8 mouse cellular contexts compared by ENCODE assay signal in genomic region chr16:16911641-16912597, GRCm38 (mm10). TPM values are rescaled to one million over a fixed set of nuclear protein-coding genes. Genes with fewer than 3 reads are reported as not detected.
DNase-seq lines count a peak whose midpoint lies in the region; ATAC-seq and TF ChIP-seq lines count a peak whose summit lies in the region.

No protein-coding gene starts in this region.

- 45% methylated on average over 13 of the region's 13 CpGs for WGBS in bone marrow, adult 2 months
- WGBS in embryonic facial prominence, embryonic 15.5 days: 33% methylated on average over 13 of the region's 13 CpGs
- 43% methylated on average over 13 of the region's 13 CpGs for WGBS in heart, embryonic 11.5 days (ENCODE audit: insufficient replicate concordance)
- 51% methylated on average over 13 of the region's 13 CpGs for WGBS in kidney, embryonic 16.5 days
- WGBS in liver, embryonic 12.5 days (ENCODE audit: insufficient replicate concordance): 46% methylated on average over 13 of the region's 13 CpGs
- WGBS in stomach, embryonic 16.5 days: 48% methylated on average over 13 of the region's 13 CpGs

- peak; percentile 83 for ATAC-seq in embryonic facial prominence, embryonic 15.5 days (ENCODE audit: insufficient number of reproducible peaks, low FRiP score, low TSS enrichment, low read depth)
- peak; percentile 53 for ATAC-seq in heart, embryonic 11.5 days (replicated peaks; ENCODE audit: insufficient number of reproducible peaks, low FRiP score, low TSS enrichment)
- ATAC-seq in kidney, embryonic 16.5 days (ENCODE audit: low FRiP score, low TSS enrichment): peak; percentile 82
- ATAC-seq in liver, embryonic 12.5 days: peak; percentile 74
- peak; percentile 85 for ATAC-seq in stomach, embryonic 16.5 days (ENCODE audit: insufficient read depth, low FRiP score)

- peak; percentile 78 to 80 for DNase-seq in B cell, adult 2 months
- DNase-seq in neural tube, embryonic 10.5 days (ENCODE audit: extremely low spot score, low spot score): peak; percentile 84

- no peaks in the 10 kb centered on the region for H3K9me3 ChIP-seq in embryonic facial prominence, embryonic 15.5 days (replicated peaks)
- no peaks in the 10 kb centered on the region for H3K9me3 ChIP-seq in heart, embryonic 11.5 days (replicated peaks; ENCODE audit: control insufficient read depth, low read length)
- H3K9me3 ChIP-seq in kidney, embryonic 16.5 days (ENCODE audit: low read length): no peaks in the 10 kb centered on the region
- H3K9me3 ChIP-seq in liver, embryonic 12.5 days (replicated peaks): no peaks in the 10 kb centered on the region
- H3K9me3 ChIP-seq in stomach, embryonic 16.5 days (replicated peaks; ENCODE audit: control insufficient read depth, low read length): no peaks in the 10 kb centered on the region

- no peaks in the 10 kb centered on the region; the same call in 1 of the 2 replicates for H3K4me1 ChIP-seq in bone marrow, adult 2 months (ENCODE audit: control insufficient read depth, insufficient read depth, low read length)
- 0 out of 2 replicates have a peak, but pooled peaks cover 10% of the 10 kb centered on the region for H3K4me1 ChIP-seq in embryonic facial prominence, embryonic 15.5 days
- H3K4me1 ChIP-seq in heart, embryonic 11.5 days (ENCODE audit: control insufficient read depth, insufficient read depth, low read length): no peaks in the 10 kb centered on the region
- H3K4me1 ChIP-seq in kidney, embryonic 16.5 days (ENCODE audit: insufficient read depth, low read length): no peaks in the 10 kb centered on the region
- 0 out of 2 replicates have a peak, but pooled peaks cover 4% of the 10 kb centered on the region for H3K4me1 ChIP-seq in liver, embryonic 12.5 days
- H3K4me1 ChIP-seq in stomach, embryonic 16.5 days (ENCODE audit: control insufficient read depth, insufficient read depth, low read length): no peaks in the 10 kb centered on the region

- H3K4me3 ChIP-seq in bone marrow, adult 2 months (replicated peaks; ENCODE audit: control insufficient read depth, low read depth, low read length): no peak overlapping the region
- no peak overlapping the region for H3K4me3 ChIP-seq in embryonic facial prominence, embryonic 15.5 days (replicated peaks)
- H3K4me3 ChIP-seq in heart, embryonic 11.5 days (ENCODE audit: low read depth, low read length): no peak overlapping the region
- H3K4me3 ChIP-seq in kidney, embryonic 16.5 days (ENCODE audit: low read length): no peak overlapping the region
- H3K4me3 ChIP-seq in liver, embryonic 12.5 days: no peak overlapping the region
- H3K4me3 ChIP-seq in stomach, embryonic 16.5 days (replicated peaks; ENCODE audit: low read length): no peak overlapping the region

- H3K36me3 ChIP-seq in embryonic facial prominence, embryonic 15.5 days: peaks cover 63% of the 10 kb centered on the region
- peaks cover 16% of the 10 kb centered on the region; the same call in 1 of the 2 replicates for H3K36me3 ChIP-seq in heart, embryonic 11.5 days (ENCODE audit: control insufficient read depth, insufficient read depth, low read length)
- peaks cover 58% of the 10 kb centered on the region for H3K36me3 ChIP-seq in kidney, embryonic 16.5 days (ENCODE audit: insufficient read depth, low read length)
- peaks cover 71% of the 10 kb centered on the region for H3K36me3 ChIP-seq in liver, embryonic 12.5 days
- H3K36me3 ChIP-seq in stomach, embryonic 16.5 days (ENCODE audit: control insufficient read depth, insufficient read depth, low read length): peaks cover 3% of the 10 kb centered on the region; the same call in 1 of the 2 replicates

- no peak overlapping the region for H3K27ac ChIP-seq in bone marrow, adult 2 months (ENCODE audit: control insufficient read depth, insufficient read depth, low read depth, low read length, poor library complexity)
- peak overlapping the region; percentile 76 for H3K27ac ChIP-seq in embryonic facial prominence, embryonic 15.5 days (replicated peaks)
- 0 out of 2 replicates have a peak overlapping the region, but pooled peaks have one; percentile 41 for H3K27ac ChIP-seq in heart, embryonic 11.5 days (ENCODE audit: low read depth, low read length)
- H3K27ac ChIP-seq in kidney, embryonic 16.5 days (ENCODE audit: low read length): peak overlapping the region; percentile 44; the same call in 1 of the 2 replicates
- no peak overlapping the region for H3K27ac ChIP-seq in liver, embryonic 12.5 days
- H3K27ac ChIP-seq in stomach, embryonic 16.5 days (ENCODE audit: low read length): peak overlapping the region; percentile 56; the same call in 1 of the 2 replicates

- TF ChIP-seq CTCF in bone marrow, adult 2 months (IDR thresholded peaks at IDR 0.05; ENCODE audit: control insufficient read depth, insufficient read depth, low read length): peak; percentile 95

- H3K27me3 ChIP-seq in embryonic facial prominence, embryonic 15.5 days: no peaks in the 10 kb centered on the region
- H3K27me3 ChIP-seq in heart, embryonic 11.5 days (ENCODE audit: control insufficient read depth, insufficient read depth, low read length): no peaks in the 10 kb centered on the region
- H3K27me3 ChIP-seq in kidney, embryonic 16.5 days (ENCODE audit: insufficient read depth, low read length): no peaks in the 10 kb centered on the region
- H3K27me3 ChIP-seq in liver, embryonic 12.5 days (replicated peaks): no peaks in the 10 kb centered on the region
- no peaks in the 10 kb centered on the region for H3K27me3 ChIP-seq in stomach, embryonic 16.5 days (ENCODE audit: control insufficient read depth, insufficient read depth, low read length)

- TF ChIP-seq POLR2A in bone marrow, adult 2 months (IDR thresholded peaks at IDR 0.05; ENCODE audit: borderline replicate concordance, control insufficient read depth, low read depth, low read length): no peak

- no peak overlapping the region for H3K9ac ChIP-seq in embryonic facial prominence, embryonic 15.5 days
- peak overlapping the region; percentile 50; the same call in 1 of the 2 replicates for H3K9ac ChIP-seq in heart, embryonic 11.5 days (ENCODE audit: low read depth, low read length)
- H3K9ac ChIP-seq in kidney, embryonic 16.5 days (replicated peaks; ENCODE audit: low read length): no peak overlapping the region
- no peak overlapping the region for H3K9ac ChIP-seq in liver, embryonic 12.5 days
- no peak overlapping the region for H3K9ac ChIP-seq in stomach, embryonic 16.5 days (ENCODE audit: low read length)

- H3K4me2 ChIP-seq in embryonic facial prominence, embryonic 15.5 days (replicated peaks): no peak overlapping the region
- no peak overlapping the region for H3K4me2 ChIP-seq in heart, embryonic 11.5 days
- no peak overlapping the region for H3K4me2 ChIP-seq in kidney, embryonic 16.5 days (replicated peaks; ENCODE audit: low read depth, low read length)
- no peak overlapping the region for H3K4me2 ChIP-seq in liver, embryonic 12.5 days
- H3K4me2 ChIP-seq in stomach, embryonic 16.5 days (ENCODE audit: low read depth, low read length): no peak overlapping the region

RNA-seq across cellular contexts. Expression of gene Ppm1f, which starts 15.7 kb away (rescaled TPM):
- polyA plus RNA-seq in bone marrow, adult 2 months (2011; ENCODE audit: insufficient read depth, insufficient read length, low replicate concordance, missing spikeins): 3.8 and 4.6 TPM in 2 replicates
- polyA plus RNA-seq in embryonic facial prominence, embryonic 15.5 days (2015; fragmentation: Nextera tagmentation; extraction: Ambion mirVana): 27.8 and 30.0 TPM in 2 replicates
- polyA plus RNA-seq in heart, embryonic 11.5 days (2014; fragmentation: Nextera tagmentation; extraction: Ambion mirVana): 14.6 and 25.5 TPM in 2 replicates
- polyA plus RNA-seq in kidney, embryonic 16.5 days (2015; fragmentation: Nextera tagmentation; extraction: Ambion mirVana): 37.7 TPM in 2 replicates
- polyA plus RNA-seq in liver, embryonic 12.5 days (2016; fragmentation: Nextera tagmentation; extraction: Ambion mirVana): 13.8 and 14.4 TPM in 2 replicates
- polyA plus RNA-seq in stomach, embryonic 16.5 days (2015; fragmentation: Nextera tagmentation; extraction: Ambion mirVana): 21.8 and 23.1 TPM in 2 replicates

RNA-seq across cellular contexts. Expression of gene Vpreb1, which starts 41.3 kb away (rescaled TPM):
- polyA plus RNA-seq in bone marrow, adult 2 months (2011; ENCODE audit: insufficient read depth, insufficient read length, low replicate concordance, missing spikeins): 16.3 and 26.8 TPM in 2 replicates
- polyA plus RNA-seq in embryonic facial prominence, embryonic 15.5 days (2015; fragmentation: Nextera tagmentation; extraction: Ambion mirVana): 2.9 and 3.1 TPM in 2 replicates
- 1.4 and 1.6 TPM in 2 replicates for polyA plus RNA-seq in heart, embryonic 11.5 days (2014; fragmentation: Nextera tagmentation; extraction: Ambion mirVana)
- 2.4 and 2.5 TPM in 2 replicates for polyA plus RNA-seq in kidney, embryonic 16.5 days (2015; fragmentation: Nextera tagmentation; extraction: Ambion mirVana)
- polyA plus RNA-seq in liver, embryonic 12.5 days (2016; fragmentation: Nextera tagmentation; extraction: Ambion mirVana): 0.80 and 0.83 TPM in 2 replicates
- 2.7 and 3.8 TPM in 2 replicates for polyA plus RNA-seq in stomach, embryonic 16.5 days (2015; fragmentation: Nextera tagmentation; extraction: Ambion mirVana)

RNA-seq across cellular contexts. Expression of gene Top3b, which starts 41.4 kb away (rescaled TPM):
- polyA plus RNA-seq in bone marrow, adult 2 months (2011; ENCODE audit: insufficient read depth, insufficient read length, low replicate concordance, missing spikeins): 24.8 and 65.0 TPM in 2 replicates
- 64.8 and 79.3 TPM in 2 replicates for polyA plus RNA-seq in embryonic facial prominence, embryonic 15.5 days (2015; fragmentation: Nextera tagmentation; extraction: Ambion mirVana)
- 36.7 and 45.0 TPM in 2 replicates for polyA plus RNA-seq in heart, embryonic 11.5 days (2014; fragmentation: Nextera tagmentation; extraction: Ambion mirVana)
- polyA plus RNA-seq in kidney, embryonic 16.5 days (2015; fragmentation: Nextera tagmentation; extraction: Ambion mirVana): 73.0 and 77.2 TPM in 2 replicates
- 40.8 and 42.2 TPM in 2 replicates for polyA plus RNA-seq in liver, embryonic 12.5 days (2016; fragmentation: Nextera tagmentation; extraction: Ambion mirVana)
- 51.4 and 53.8 TPM in 2 replicates for polyA plus RNA-seq in stomach, embryonic 16.5 days (2015; fragmentation: Nextera tagmentation; extraction: Ambion mirVana)

RNA-seq across cellular contexts. Expression of gene Igll1, which starts 48.1 kb away (rescaled TPM):
- polyA plus RNA-seq in bone marrow, adult 2 months (2011; ENCODE audit: insufficient read depth, insufficient read length, low replicate concordance, missing spikeins): 6.4 and 9.2 TPM in 2 replicates
- 0.34 and 0.48 TPM in 2 replicates for polyA plus RNA-seq in embryonic facial prominence, embryonic 15.5 days (2015; fragmentation: Nextera tagmentation; extraction: Ambion mirVana)
- not detected in 2 replicates for polyA plus RNA-seq in heart, embryonic 11.5 days (2014; fragmentation: Nextera tagmentation; extraction: Ambion mirVana)
- polyA plus RNA-seq in kidney, embryonic 16.5 days (2015; fragmentation: Nextera tagmentation; extraction: Ambion mirVana): 0.46 TPM in 1 of 2 replicates, not detected in the other
- polyA plus RNA-seq in liver, embryonic 12.5 days (2016; fragmentation: Nextera tagmentation; extraction: Ambion mirVana): not detected in 2 replicates
- polyA plus RNA-seq in stomach, embryonic 16.5 days (2015; fragmentation: Nextera tagmentation; extraction: Ambion mirVana): 1.0 and 2.3 TPM in 2 replicates

Comparison
In these comparisons a context has a peak if more than half of its experiments do, and no peak if none do; other contexts are left out.
1. H3K27ac ChIP-seq: peak in embryonic facial prominence, embryonic 15.5 days (single experiment), heart, embryonic 11.5 days (single experiment), kidney, embryonic 16.5 days (single experiment) and stomach, embryonic 16.5 days (single experiment); none in bone marrow, adult 2 months (single experiment) and liver, embryonic 12.5 days (single experiment).
2. Peak in every context shown above with its lines, with median percentiles within 50 percentile points of each other: ATAC-seq.